Mouse (Mus musculus) embryonic fibroblast, embryonic 13.5 days (primary cell): ENCODE measurements around the gene Cwh43.

Experiments
- CTCF ChIP-seq: IDR thresholded peaks from 2 replicates; pipeline ENCODE4 v1.5.1; 2011; ENCODE audit warnings: mild to moderate bottlenecking, control low read depth, low read length, moderate library complexity, borderline replicate concordance; ENCODE audit not compliant: insufficient read depth
- POLR2A ChIP-seq: IDR thresholded peaks from 2 replicates; pipeline ENCODE4 v1.6.1; 2011; ENCODE audit warnings: low read depth, mild to moderate bottlenecking, control low read depth, low read length, moderate library complexity

- no peak for TF ChIP-seq CTCF
- no peak for TF ChIP-seq POLR2A
Observed at GRCm38 (mm10) chr5:73406861-73407260, 986 bp downstream of the Cwh43 start.
